ENCODE assay signal across 11 mouse cellular contexts in genomic region chr11:17708769-17709168, GRCm38 (mm10).
"Had no signal": no experiment of that assay in that cellular context is flagged by ENCODE, and none has a peak within 500 bp of the region (broad histone marks: within the 10 kb centered on the region; RNA-seq: fewer than 3 reads in every experiment).

No protein-coding gene starts in this region.

- H3K4me1 ChIP-seq: limb, embryonic 15.5 days; liver, embryonic 12.5 days; megakaryocyte, embryonic 14.5 days; midbrain, embryonic 15.5 days; neural tube, embryonic 13.5 days had no signal

- H3K27me3 ChIP-seq: limb, embryonic 15.5 days; liver, embryonic 12.5 days; megakaryocyte, embryonic 14.5 days; midbrain, embryonic 15.5 days; neural tube, embryonic 13.5 days had no signal

- ATAC-seq: hindbrain, postnatal 0 days; liver, embryonic 12.5 days; midbrain, embryonic 15.5 days had no signal

- H3K9ac ChIP-seq: limb, embryonic 15.5 days; liver, embryonic 12.5 days; midbrain, embryonic 15.5 days; neural tube, embryonic 13.5 days had no signal

- H3K4me3 ChIP-seq: left cerebral cortex, adult 2 months; limb, embryonic 15.5 days; liver, embryonic 12.5 days; megakaryocyte, embryonic 14.5 days; midbrain, embryonic 15.5 days; neural tube, embryonic 13.5 days had no signal

- H3K36me3 ChIP-seq: limb, embryonic 15.5 days; liver, embryonic 12.5 days; midbrain, embryonic 15.5 days; neural tube, embryonic 13.5 days had no signal

- H3K9me3 ChIP-seq: limb, embryonic 15.5 days; liver, embryonic 12.5 days; megakaryocyte, embryonic 14.5 days; midbrain, embryonic 15.5 days had no signal

- DNase-seq: retina, postnatal 1 day; thymus, postnatal 36 days had no signal

- H3K27ac ChIP-seq: hindbrain, postnatal 0 days; left cerebral cortex, adult 2 months; limb, embryonic 15.5 days; liver, embryonic 12.5 days; macrophage; midbrain, embryonic 15.5 days; neural tube, embryonic 13.5 days had no signal

- H3K4me2 ChIP-seq: limb, embryonic 15.5 days; liver, embryonic 12.5 days; midbrain, embryonic 11.5 days; midbrain, embryonic 15.5 days; neural tube, embryonic 13.5 days had no signal
